Mouse (Mus musculus): Measurements from ENCODE around the gene Nelfe. TPM values are rescaled to one million over a fixed set of nuclear protein-coding genes. Genes with fewer than 3 reads are reported as not detected.
"Not testable (repeated sequence)": the region's sequence is repeated elsewhere in the genome, so short reads cannot be mapped to it uniquely, and the experiment has no call there.

Nelfe gene
- polyA plus RNA-seq, 1 experiment from 2014 or later, result 130 TPM

DNA sequence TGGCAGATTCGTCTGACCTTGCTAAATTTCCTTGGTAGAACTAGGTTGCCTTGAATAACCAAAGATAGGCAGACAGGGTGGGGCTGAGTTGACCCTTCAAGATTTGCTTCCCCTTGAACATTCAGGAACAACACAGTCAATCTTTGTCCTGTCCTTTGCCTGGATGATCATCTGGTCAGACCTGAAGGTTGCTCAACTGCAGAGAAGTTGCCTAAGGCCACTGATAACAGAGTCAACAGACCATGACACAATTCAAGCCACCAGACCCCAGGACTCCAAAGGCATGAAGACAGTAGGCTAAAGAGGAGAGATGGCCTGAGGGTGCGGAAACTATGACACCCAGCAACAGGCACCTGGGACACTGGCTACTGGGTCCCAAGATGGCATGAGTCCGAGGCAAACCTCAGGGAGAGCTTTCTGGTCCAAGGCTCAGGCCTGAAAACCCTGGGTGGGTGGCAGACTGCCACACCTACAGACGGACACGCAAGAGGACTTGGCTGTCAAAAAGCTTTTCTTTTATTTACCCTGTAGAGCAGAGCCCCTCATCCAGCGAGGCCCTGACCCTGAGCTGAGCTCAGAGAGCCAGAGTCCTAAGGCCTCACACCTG lies 41.5 kb upstream of the Nelfe start:
- Histone ChIP-seq H3K27me3 (ENCODE audit: control insufficient read depth, insufficient read depth, low read length) (no peaks in the 10 kb centered on the region), H3K9me3 (replicated peaks; ENCODE audit: control insufficient read depth, low read length) (peaks cover 2% of the 10 kb centered on the region; the same call in 1 of the 2 replicates), H3K4me3 (ENCODE audit: low read depth, low read length) (no peak overlapping the region), H3K27ac (replicated peaks; ENCODE audit: low read depth, low read length) (no peak overlapping the region), H3K4me2 (ENCODE audit: low read depth, low read length) (no peak overlapping the region), H3K9ac (replicated peaks; ENCODE audit: low read length) (no peak overlapping the region), H3K4me1 (ENCODE audit: control insufficient read depth, insufficient read depth, low read length) (no peaks in the 10 kb centered on the region), H3K36me3 (replicated peaks; ENCODE audit: control insufficient read depth, insufficient read depth, low read depth, low read length) (no peaks in the 10 kb centered on the region)
- no peak for DNase-seq (ENCODE audit: low spot score)
- 80% methylated on average over 6 of the region's 6 CpGs for WGBS
- ATAC-seq (replicated peaks; ENCODE audit: insufficient number of reproducible peaks, low FRiP score, low TSS enrichment, low read depth), result no peak

DNA sequence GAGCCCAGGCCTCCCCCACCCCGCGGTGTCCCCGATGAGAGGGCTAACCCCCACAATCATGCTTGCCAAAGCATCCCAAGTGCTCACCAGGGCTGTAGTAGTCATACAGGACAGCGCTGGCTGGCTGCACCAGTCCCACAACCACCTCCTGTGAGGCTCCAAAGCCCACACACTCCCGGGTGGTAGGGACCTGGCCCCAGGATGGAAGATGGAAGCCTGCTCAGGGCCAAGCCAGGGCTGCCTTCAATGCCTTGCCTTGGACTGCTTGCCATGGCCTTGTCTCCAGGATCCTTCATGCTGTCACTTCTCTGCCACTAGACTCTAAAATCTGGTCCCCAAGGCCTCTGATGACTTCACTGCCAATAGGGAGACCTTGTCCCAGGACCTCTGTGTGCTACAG lies 39.8 kb upstream of the Nelfe start:
- 81% methylated on average over 5 of the region's 5 CpGs for WGBS
- not testable (repeated sequence) for H3K4me2 ChIP-seq (ENCODE audit: low read depth, low read length); ATAC-seq (replicated peaks; ENCODE audit: insufficient number of reproducible peaks, low FRiP score, low TSS enrichment, low read depth); H3K9me3 ChIP-seq (replicated peaks; ENCODE audit: control insufficient read depth, low read length); H3K36me3 ChIP-seq (replicated peaks; ENCODE audit: control insufficient read depth, insufficient read depth, low read depth, low read length); H3K4me3 ChIP-seq (ENCODE audit: low read depth, low read length); H3K9ac ChIP-seq (replicated peaks; ENCODE audit: low read length); H3K27me3 ChIP-seq (ENCODE audit: control insufficient read depth, insufficient read depth, low read length); DNase-seq (ENCODE audit: low spot score); H3K27ac ChIP-seq (replicated peaks; ENCODE audit: low read depth, low read length); H3K4me1 ChIP-seq (ENCODE audit: control insufficient read depth, insufficient read depth, low read length)

DNA sequence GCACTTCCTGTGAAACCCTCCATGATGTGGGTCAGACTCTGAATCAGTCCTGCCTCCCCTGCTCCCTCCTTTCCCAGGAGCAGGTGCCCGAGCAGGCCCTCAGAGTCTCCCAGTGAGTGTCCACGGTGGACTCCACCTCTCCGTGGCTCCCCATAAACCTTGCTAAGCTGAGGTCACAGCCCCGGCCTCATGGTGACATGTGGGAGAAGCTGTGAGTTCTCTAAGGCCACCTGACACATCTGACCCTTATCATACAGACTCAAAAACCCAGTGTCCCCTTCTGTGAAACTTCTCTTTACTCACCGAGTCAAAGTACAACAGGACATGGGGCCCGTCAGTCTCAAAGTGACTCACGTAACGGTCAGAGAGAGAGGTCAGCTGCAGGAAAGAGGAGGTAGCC lies 39.4 kb upstream of the Nelfe start:
- 83% methylated on average over 8 of the region's 8 CpGs for WGBS
- not testable (repeated sequence) for H3K9ac ChIP-seq (replicated peaks; ENCODE audit: low read length); H3K27me3 ChIP-seq (ENCODE audit: control insufficient read depth, insufficient read depth, low read length); H3K27ac ChIP-seq (replicated peaks; ENCODE audit: low read depth, low read length); H3K4me1 ChIP-seq (ENCODE audit: control insufficient read depth, insufficient read depth, low read length); DNase-seq (ENCODE audit: low spot score); H3K36me3 ChIP-seq (replicated peaks; ENCODE audit: control insufficient read depth, insufficient read depth, low read depth, low read length); H3K4me2 ChIP-seq (ENCODE audit: low read depth, low read length); H3K9me3 ChIP-seq (replicated peaks; ENCODE audit: control insufficient read depth, low read length); H3K4me3 ChIP-seq (ENCODE audit: low read depth, low read length); ATAC-seq (replicated peaks; ENCODE audit: insufficient number of reproducible peaks, low FRiP score, low TSS enrichment, low read depth)

DNA sequence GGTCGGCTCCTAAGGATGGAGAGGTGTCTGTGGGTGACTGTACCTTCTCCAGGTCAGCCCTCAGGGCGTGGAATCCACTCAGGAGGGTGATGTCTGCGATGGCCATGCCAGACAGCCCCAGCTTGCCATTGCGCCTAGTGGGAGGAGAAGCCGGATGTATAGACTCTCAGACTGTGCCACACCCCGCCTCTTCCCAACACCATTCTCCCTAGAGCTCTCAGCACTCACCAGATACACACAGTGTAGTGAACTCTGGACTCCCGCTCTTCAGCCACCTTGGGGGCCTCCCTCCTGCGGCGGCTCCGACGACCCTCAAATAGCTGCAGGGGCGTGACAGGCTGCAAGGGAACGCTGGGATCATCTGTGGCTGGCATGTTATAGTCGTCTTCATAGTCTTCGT lies 38.9 kb upstream of the Nelfe start:
- ATAC-seq (replicated peaks; ENCODE audit: insufficient number of reproducible peaks, low FRiP score, low TSS enrichment, low read depth), result no peak
- Histone ChIP-seq H3K9me3 (replicated peaks; ENCODE audit: control insufficient read depth, low read length) (no peaks in the 10 kb centered on the region), H3K36me3 (replicated peaks; ENCODE audit: control insufficient read depth, insufficient read depth, low read depth, low read length) (no peaks in the 10 kb centered on the region), H3K27me3 (ENCODE audit: control insufficient read depth, insufficient read depth, low read length) (no peaks in the 10 kb centered on the region), H3K27ac (replicated peaks; ENCODE audit: low read depth, low read length) (no peak overlapping the region), H3K4me1 (ENCODE audit: control insufficient read depth, insufficient read depth, low read length) (no peaks in the 10 kb centered on the region), H3K4me3 (ENCODE audit: low read depth, low read length) (no peak overlapping the region), H3K9ac (replicated peaks; ENCODE audit: low read length) (no peak overlapping the region), H3K4me2 (ENCODE audit: low read depth, low read length) (no peak overlapping the region)
- no peak for DNase-seq (ENCODE audit: low spot score)
- 78% methylated on average over 15 of the region's 15 CpGs for WGBS

- H3K9me3 ChIP-seq (replicated peaks; ENCODE audit: control insufficient read depth, low read length); H3K4me2 ChIP-seq (ENCODE audit: low read depth, low read length); H3K27me3 ChIP-seq (ENCODE audit: control insufficient read depth, insufficient read depth, low read length); H3K4me1 ChIP-seq (ENCODE audit: control insufficient read depth, insufficient read depth, low read length); H3K36me3 ChIP-seq (replicated peaks; ENCODE audit: control insufficient read depth, insufficient read depth, low read depth, low read length); ATAC-seq (replicated peaks; ENCODE audit: insufficient number of reproducible peaks, low FRiP score, low TSS enrichment, low read depth); H3K4me3 ChIP-seq (ENCODE audit: low read depth, low read length); H3K27ac ChIP-seq (replicated peaks; ENCODE audit: low read depth, low read length); H3K9ac ChIP-seq (replicated peaks; ENCODE audit: low read length): not testable (repeated sequence)
- peak; percentile 22 for DNase-seq (ENCODE audit: low spot score)
- 57% methylated on average over 11 of the region's 12 CpGs for WGBS
These were observed 36.4 kb upstream of the Nelfe start for GRCm38 (mm10) chr17:34813747-34814146.

GRCm38 (mm10) chr17:34814818-34815370 lies 35.3 kb upstream of the Nelfe start:
- no peak overlapping the region for H3K4me3 ChIP-seq (ENCODE audit: low read depth, low read length)
- no peaks in the 10 kb centered on the region for H3K27me3 ChIP-seq (ENCODE audit: control insufficient read depth, insufficient read depth, low read length)
- H3K9me3 ChIP-seq (replicated peaks; ENCODE audit: control insufficient read depth, low read length), result no peaks in the 10 kb centered on the region
- no peak overlapping the region for H3K9ac ChIP-seq (replicated peaks; ENCODE audit: low read length)
- ATAC-seq (replicated peaks; ENCODE audit: insufficient number of reproducible peaks, low FRiP score, low TSS enrichment, low read depth), result no peak
- DNase-seq (ENCODE audit: low spot score), result no peak
- no peaks in the 10 kb centered on the region for H3K36me3 ChIP-seq (replicated peaks; ENCODE audit: control insufficient read depth, insufficient read depth, low read depth, low read length)
- H3K27ac ChIP-seq (replicated peaks; ENCODE audit: low read depth, low read length), result no peak overlapping the region
- 78% methylated on average over 7 of the region's 7 CpGs for WGBS
- H3K4me1 ChIP-seq (ENCODE audit: control insufficient read depth, insufficient read depth, low read length), result no peaks in the 10 kb centered on the region
- H3K4me2 ChIP-seq (ENCODE audit: low read depth, low read length), result no peak overlapping the region

DNA sequence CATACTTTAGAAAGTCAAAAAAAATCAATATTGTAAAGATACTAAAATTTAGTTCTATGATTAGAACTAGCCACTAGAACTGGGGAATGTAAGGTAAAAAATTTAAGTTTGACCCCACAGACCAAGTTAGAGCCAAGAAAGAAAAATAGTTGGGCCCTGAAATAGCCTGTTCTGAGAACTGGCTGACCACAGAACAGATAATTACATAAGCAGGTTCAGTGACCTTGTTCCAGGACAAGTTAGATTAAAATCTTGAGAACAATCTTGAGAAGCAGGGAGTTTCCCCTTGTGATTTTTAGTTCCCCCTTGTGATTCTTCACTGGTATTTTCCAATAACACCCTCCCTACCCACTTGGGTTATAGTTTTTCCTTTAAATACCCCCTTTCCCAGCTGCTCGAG lies 19.4 kb upstream of the Nelfe start:
- not testable (repeated sequence) for H3K27ac ChIP-seq (replicated peaks; ENCODE audit: low read depth, low read length); ATAC-seq (replicated peaks; ENCODE audit: insufficient number of reproducible peaks, low FRiP score, low TSS enrichment, low read depth); H3K9me3 ChIP-seq (replicated peaks; ENCODE audit: control insufficient read depth, low read length); H3K4me2 ChIP-seq (ENCODE audit: low read depth, low read length); DNase-seq (ENCODE audit: low spot score); H3K4me1 ChIP-seq (ENCODE audit: control insufficient read depth, insufficient read depth, low read length); H3K36me3 ChIP-seq (replicated peaks; ENCODE audit: control insufficient read depth, insufficient read depth, low read depth, low read length); H3K9ac ChIP-seq (replicated peaks; ENCODE audit: low read length); H3K4me3 ChIP-seq (ENCODE audit: low read depth, low read length); H3K27me3 ChIP-seq (ENCODE audit: control insufficient read depth, insufficient read depth, low read length)
- 85% methylated on average over 1 of the region's 1 CpGs for WGBS

DNA sequence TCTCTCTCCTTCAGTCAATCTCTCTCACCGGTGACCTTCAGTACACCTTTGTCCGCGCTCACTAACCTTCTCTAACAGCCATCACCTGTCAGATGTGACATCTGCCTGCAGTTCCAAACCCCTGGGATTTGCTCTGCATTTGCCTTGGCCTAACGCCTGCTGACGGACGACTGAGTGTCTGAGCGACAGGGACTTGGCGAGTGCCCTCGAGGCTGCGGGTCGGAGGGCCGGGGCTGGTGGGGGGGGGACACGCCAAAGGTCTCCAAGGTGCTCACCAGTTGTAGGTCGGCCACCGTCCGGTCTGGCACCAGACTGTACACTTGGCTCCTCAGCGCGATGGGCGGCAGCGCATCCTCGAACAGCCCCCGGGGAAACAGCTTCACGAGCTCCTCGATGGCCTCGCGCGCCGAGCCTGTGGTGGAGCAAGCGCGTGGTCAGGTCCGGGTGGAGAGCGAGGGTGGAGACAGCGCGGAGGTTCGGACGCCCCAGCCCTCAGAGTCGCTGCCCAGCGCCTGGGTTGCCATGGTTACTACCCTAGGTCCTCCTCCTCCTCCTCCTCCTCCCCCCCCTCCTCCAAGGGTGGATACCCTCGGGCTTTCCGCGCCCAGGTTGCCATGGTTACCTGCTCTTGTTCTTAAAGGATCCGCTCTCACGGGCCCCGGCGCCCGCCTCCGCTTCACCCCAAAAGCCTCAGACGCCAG lies 13.9 kb upstream of the Nelfe start:
- ATAC-seq (replicated peaks; ENCODE audit: insufficient number of reproducible peaks, low FRiP score, low TSS enrichment, low read depth), result peak; percentile 62
- Histone ChIP-seq H3K27ac (replicated peaks; ENCODE audit: low read depth, low read length) (no peak overlapping the region; the same call in 1 of the 2 replicates), H3K4me2 (ENCODE audit: low read depth, low read length) (peak overlapping the region; percentile 92), H3K4me3 (ENCODE audit: low read depth, low read length) (peak overlapping the region; percentile 61), H3K27me3 (ENCODE audit: control insufficient read depth, insufficient read depth, low read length) (no peaks in the 10 kb centered on the region), H3K9ac (replicated peaks; ENCODE audit: low read length) (peak overlapping the region; percentile 62), H3K36me3 (replicated peaks; ENCODE audit: control insufficient read depth, insufficient read depth, low read depth, low read length) (no peaks in the 10 kb centered on the region; the same call in 1 of the 2 replicates), H3K9me3 (replicated peaks; ENCODE audit: control insufficient read depth, low read length) (no peaks in the 10 kb centered on the region), H3K4me1 (ENCODE audit: control insufficient read depth, insufficient read depth, low read length) (no peaks in the 10 kb centered on the region; the same call in none of the 2 replicates)
- no peak for DNase-seq (ENCODE audit: low spot score)
- 4% methylated on average over 43 of the region's 48 CpGs for WGBS
